Mouse (Mus musculus) forebrain, embryonic 13.5 days (tissue): ENCODE data around the gene Scaf1. TPM values are rescaled to one million over a fixed set of nuclear protein-coding genes. Genes with fewer than 3 reads are reported as not detected.

Experiments
- ATAC-seq: fragments of 200-750 bp; cut with Nextera tagmentation; 2 replicates; pipeline ENCODE4 v1.8.0; 2017
- H3K27ac ChIP-seq: fragments of 300-500 bp; sonication (generic); 2 replicates; pipeline ENCODE4 v1.5.1; 2015; ENCODE audit warnings: inconsistent platforms, mild to moderate bottlenecking, moderate library complexity
- H3K27me3 ChIP-seq: fragments of 300-500 bp; sonication (generic); 2 replicates; pipeline ENCODE4 v1.6.1; 2015; ENCODE audit warnings: mild to moderate bottlenecking, inconsistent platforms
- H3K36me3 ChIP-seq: fragments of 300-500 bp; sonication (generic); 2 replicates; pipeline ENCODE4 v1.6.1; 2015; ENCODE audit warnings: mild to moderate bottlenecking, inconsistent platforms; ENCODE audit not compliant: poor library complexity, severe bottlenecking
- H3K4me1 ChIP-seq: fragments of 300-500 bp; sonication (generic); 2 replicates; pipeline ENCODE4 v1.6.1; 2015; ENCODE audit warnings: inconsistent platforms
- H3K4me2 ChIP-seq: fragments of 300-500 bp; sonication (generic); 2 replicates; pipeline ENCODE4 v1.6.1; 2015; ENCODE audit warnings: inconsistent platforms, mild to moderate bottlenecking, moderate library complexity
- H3K4me3 ChIP-seq: fragments of 300-500 bp; sonication (generic); 2 replicates; pipeline ENCODE4 v1.5.1; 2015; ENCODE audit warnings: mild to moderate bottlenecking, inconsistent platforms
- H3K9ac ChIP-seq: fragments of 300-500 bp; sonication (generic); 2 replicates; pipeline ENCODE4 v1.6.1; 2015; ENCODE audit warnings: mild to moderate bottlenecking, inconsistent platforms
- H3K9me3 ChIP-seq: fragments of 300-500 bp; sonication (generic); replicated peaks from 2 replicates; pipeline ENCODE4 v1.6.1; 2016; ENCODE audit warnings: inconsistent platforms
- WGBS: fragments of 180-500 bp; shearing (Covaris S2); methylation state at CpG from one replicate; pipeline ENCODE4 v1.1.7; 2015; 5-methylcytosine and 5-hydroxymethylcytosine counted together
- polyA plus RNA-seq: library from polyadenylated mRNA; unstranded; fragments of >200 nt; fragmentation: Nextera tagmentation; extraction: Ambion mirVana; gene quantifications from 2 replicates; pipeline ENCODE4 v1.2.1, GENCODE M21; 2015

Scaf1 gene
- polyA plus RNA-seq, 1 experiment from 2014 or later: 35.8 TPM

DNA sequence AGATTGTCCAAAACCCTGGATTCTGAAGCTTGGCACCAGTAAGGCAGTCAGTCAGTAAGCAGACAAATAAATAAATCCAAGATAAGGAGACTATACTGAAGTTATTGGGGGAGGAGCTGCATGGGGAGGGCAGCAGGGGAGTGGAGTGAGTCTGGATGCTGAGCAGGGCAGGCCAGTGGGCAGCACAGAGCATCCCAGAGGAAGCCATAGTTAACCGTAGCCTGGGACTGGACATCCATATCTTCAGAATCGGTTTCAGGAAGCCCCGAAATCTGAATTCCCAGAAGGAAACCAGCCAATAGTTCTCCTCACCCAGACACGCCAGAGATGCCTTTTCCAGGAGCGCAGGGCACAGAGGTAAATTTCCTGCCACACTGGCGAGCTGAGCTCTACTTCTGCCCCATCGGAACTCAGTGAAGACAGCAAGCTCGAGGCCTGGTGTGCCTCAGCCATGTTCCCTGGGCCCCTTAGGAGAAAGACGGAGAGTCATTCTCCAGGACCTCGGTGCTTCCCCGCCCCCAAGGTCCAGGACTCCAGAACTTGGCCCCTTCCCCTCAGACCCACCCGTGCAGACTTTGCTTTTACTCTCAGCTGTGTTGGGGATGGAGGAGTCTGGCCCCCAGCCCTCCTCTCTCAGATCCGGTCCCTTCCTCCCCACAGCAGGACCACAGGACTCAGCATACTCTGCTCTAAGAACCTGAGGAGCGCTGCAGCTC, 42.6 kb downstream of the Scaf1 start:
- Histone ChIP-seq H3K36me3 (peaks cover 33% of the 10 kb centered on the region), H3K27me3 (no peaks in the 10 kb centered on the region), H3K4me2 (peak overlapping the region; percentile 84), H3K9ac (peak overlapping the region; percentile 71), H3K4me1 (peaks cover 34% of the 10 kb centered on the region), H3K9me3 (no peaks in the 10 kb centered on the region), H3K4me3 (peak overlapping the region; percentile 51), H3K27ac (peak overlapping the region; percentile 91)
- WGBS: 31% methylated on average over 14 of the region's 14 CpGs
- no peak for ATAC-seq

DNA sequence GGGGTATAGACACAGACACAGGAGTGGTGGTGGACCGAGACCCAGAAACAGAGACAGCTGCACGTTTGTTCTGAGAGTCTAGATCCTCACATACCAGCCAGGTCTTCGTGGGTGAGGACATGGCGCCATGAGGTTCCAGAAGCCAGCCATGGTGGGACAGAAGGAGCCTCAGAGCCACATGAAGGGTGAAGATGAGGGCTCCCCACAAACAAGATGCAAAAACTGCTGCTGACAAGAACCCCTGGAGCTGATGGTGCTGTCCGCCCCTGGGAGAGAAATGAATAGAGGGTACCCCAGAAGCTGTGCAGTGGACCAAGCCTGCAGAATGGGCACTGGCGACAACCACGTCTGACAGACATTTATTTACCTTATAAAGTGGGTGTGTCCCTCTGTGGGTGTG, 45.0 kb downstream of the Scaf1 start:
- H3K4me3 ChIP-seq: peak overlapping the region; percentile 50
- no peaks in the 10 kb centered on the region for H3K27me3 ChIP-seq
- no peak for ATAC-seq
- H3K9me3 ChIP-seq: no peaks in the 10 kb centered on the region
- peak overlapping the region; percentile 45 for H3K9ac ChIP-seq
- H3K36me3 ChIP-seq: peaks cover 29% of the 10 kb centered on the region
- peak overlapping the region; percentile 73 for H3K27ac ChIP-seq
- H3K4me2 ChIP-seq: peak overlapping the region; percentile 71
- peaks cover 34% of the 10 kb centered on the region for H3K4me1 ChIP-seq
- 69% methylated on average over 7 of the region's 7 CpGs for WGBS

DNA sequence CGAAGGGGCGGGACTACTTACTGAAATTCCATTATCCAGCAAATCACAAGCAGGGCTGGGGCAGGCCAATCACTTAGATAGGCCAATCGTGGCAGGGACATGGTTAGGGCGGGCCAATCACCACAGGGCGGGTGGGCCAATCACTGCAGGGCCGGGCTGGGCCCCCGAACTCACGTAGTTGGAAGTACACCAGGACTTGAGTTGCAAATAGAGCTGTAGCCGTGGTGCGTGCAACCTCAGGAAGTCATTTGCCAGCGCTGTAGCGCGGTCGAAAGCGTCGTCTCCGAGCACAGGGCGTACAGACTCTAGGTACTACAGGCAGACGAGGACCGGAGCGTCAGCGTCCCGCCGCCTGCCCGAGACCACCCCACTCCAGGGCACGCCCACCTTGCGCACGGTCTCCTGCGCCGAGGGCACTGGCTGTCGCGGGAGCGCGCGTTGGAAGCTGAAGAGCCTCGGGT, 45.9 kb downstream of the Scaf1 start:
- H3K4me2 ChIP-seq: peak overlapping the region; percentile 71
- H3K4me3 ChIP-seq: peak overlapping the region; percentile 50
- ATAC-seq: peak; percentile 96
- WGBS: under 1% methylated on average over 36 of the region's 36 CpGs
- peaks cover 29% of the 10 kb centered on the region for H3K36me3 ChIP-seq
- no peaks in the 10 kb centered on the region for H3K9me3 ChIP-seq
- peak overlapping the region; percentile 73 for H3K27ac ChIP-seq
- peaks cover 32% of the 10 kb centered on the region for H3K4me1 ChIP-seq
- peak overlapping the region; percentile 45 for H3K9ac ChIP-seq
- no peaks in the 10 kb centered on the region for H3K27me3 ChIP-seq

DNA sequence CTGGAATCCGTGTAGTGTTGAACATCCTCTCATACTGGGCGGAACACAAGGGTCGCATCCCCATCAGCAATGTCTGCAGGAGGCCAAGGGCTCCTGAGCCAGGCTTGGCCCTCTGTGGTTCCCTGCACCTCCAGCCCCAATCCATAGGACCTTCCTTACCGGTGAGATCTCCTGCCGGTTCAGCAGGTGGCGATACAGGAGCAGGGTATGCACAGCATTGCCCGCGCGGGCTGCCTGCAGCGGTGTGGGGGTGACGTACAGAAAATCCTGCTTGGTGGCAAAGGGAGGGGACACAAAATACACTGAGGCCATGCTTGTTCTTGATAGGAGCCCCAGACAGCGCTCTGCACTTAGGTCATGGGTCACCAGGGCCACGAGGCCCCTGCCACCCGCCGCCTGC, 49.5 kb downstream of the Scaf1 start:
- Histone ChIP-seq H3K27me3 (no peaks in the 10 kb centered on the region), H3K4me3 (no peak overlapping the region), H3K4me2 (no peak overlapping the region), H3K9me3 (no peaks in the 10 kb centered on the region), H3K9ac (no peak overlapping the region), H3K27ac (no peak overlapping the region), H3K36me3 (peaks cover 62% of the 10 kb centered on the region), H3K4me1 (peaks cover 10% of the 10 kb centered on the region)
- 85% methylated on average over 15 of the region's 15 CpGs for WGBS
- ATAC-seq: no peak

DNA sequence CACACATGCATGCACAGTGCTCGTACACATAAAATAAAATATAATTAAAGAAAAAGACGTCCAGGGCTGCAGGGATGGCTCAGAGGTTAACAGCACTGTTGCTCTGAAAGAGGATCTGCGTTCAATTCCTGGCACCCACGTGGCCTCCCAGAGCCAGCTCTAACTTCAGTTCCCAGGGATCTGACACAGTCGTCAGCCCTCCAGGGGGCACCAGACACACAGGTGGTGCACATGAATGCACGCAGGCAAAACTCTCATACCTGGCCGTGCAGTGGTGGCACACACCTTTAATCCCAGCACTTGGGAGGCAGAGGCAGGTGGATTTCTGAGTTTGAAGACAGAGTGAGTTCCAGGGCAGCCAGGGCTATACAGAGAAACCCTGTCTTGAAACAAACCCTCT, 50.2 kb downstream of the Scaf1 start:
- H3K36me3 ChIP-seq: peaks cover 68% of the 10 kb centered on the region
- 87% methylated on average over 7 of the region's 7 CpGs for WGBS
- no peak for ATAC-seq

DNA sequence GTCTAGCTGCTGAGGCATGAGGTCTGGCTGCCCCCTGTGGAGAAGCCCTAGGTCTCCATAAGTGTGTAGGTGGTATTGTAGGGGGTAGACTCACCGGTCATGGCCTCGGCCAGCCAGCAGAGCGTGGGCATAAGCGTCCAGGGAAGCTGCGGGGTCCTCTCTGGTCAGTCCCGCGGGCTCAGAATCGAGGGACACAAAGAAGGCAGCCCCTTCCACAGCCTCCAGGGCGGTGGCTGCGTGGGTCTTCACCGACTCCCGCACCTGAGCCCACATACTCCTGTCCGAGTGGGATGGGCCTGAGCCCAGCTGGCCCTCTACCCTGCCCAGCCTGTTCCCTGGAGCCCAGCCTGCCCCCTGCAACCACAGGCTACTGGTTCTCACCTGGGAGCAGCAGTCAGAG, 51.2 kb downstream of the Scaf1 start:
- H3K27ac ChIP-seq: no peak overlapping the region
- no peak overlapping the region for H3K4me3 ChIP-seq
- no peak overlapping the region for H3K9ac ChIP-seq
- H3K9me3 ChIP-seq: no peaks in the 10 kb centered on the region
- no peak for ATAC-seq
- no peaks in the 10 kb centered on the region for H3K4me1 ChIP-seq
- no peaks in the 10 kb centered on the region for H3K27me3 ChIP-seq
- no peak overlapping the region for H3K4me2 ChIP-seq
- WGBS: over 99% methylated on average over 13 of the region's 13 CpGs
- H3K36me3 ChIP-seq: peaks cover 77% of the 10 kb centered on the region

More for the DNA sequence above, 50.2 kb downstream of the Scaf1 start:
- Histone ChIP-seq H3K4me1 (peaks cover 3% of the 10 kb centered on the region), H3K9ac (no peak overlapping the region), H3K4me3 (no peak overlapping the region), H3K27me3 (no peaks in the 10 kb centered on the region), H3K27ac (no peak overlapping the region), H3K9me3 (no peaks in the 10 kb centered on the region), H3K4me2 (no peak overlapping the region)

DNA sequence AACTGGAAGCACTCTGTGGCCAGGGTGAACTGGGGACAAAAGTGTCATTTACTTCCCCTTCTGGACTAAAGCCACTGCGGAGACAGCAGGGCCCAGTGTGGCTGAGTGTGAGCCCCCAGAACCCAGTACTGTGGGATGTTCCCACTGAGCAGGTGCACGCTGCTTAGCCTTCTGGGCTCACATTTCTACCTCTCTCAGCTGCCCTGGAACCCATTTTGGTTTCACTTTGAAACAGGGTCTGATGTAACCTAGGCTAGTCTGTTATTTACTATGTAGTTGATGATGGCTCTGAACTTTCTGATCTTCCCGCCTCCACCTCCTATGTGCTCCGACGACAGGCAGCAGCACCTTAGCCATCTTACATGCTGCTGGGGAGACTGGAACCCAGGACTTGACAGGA, 53.3 kb downstream of the Scaf1 start:
- Histone ChIP-seq H3K4me3 (no peak overlapping the region), H3K4me1 (no peaks in the 10 kb centered on the region), H3K27me3 (no peaks in the 10 kb centered on the region), H3K9me3 (no peaks in the 10 kb centered on the region), H3K27ac (no peak overlapping the region), H3K9ac (no peak overlapping the region), H3K4me2 (no peak overlapping the region), H3K36me3 (peaks cover 85% of the 10 kb centered on the region)
- ATAC-seq: no peak
- 90% methylated on average over 5 of the region's 5 CpGs for WGBS

DNA sequence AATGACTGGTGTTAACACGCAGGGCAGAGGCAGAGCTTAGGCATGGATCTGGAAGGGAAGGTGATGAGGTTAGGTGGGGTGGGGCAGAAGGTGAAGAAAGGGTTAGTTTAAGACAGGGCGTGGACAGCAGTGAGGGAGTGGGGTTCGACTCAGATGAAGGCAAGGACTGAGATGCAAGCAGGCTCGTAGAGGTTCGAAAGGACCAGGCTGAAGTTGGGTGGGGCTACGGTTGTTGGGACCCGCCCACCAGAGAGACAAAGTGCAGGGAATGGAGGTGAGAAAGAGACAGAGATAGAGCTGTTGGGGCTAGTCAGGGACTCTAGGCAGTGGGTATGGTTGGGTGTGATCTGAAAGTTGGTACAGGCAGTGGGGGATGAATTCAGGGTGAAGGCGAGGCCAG, 53.8 kb downstream of the Scaf1 start:
- no peaks in the 10 kb centered on the region for H3K4me1 ChIP-seq
- no peak for ATAC-seq
- no peak overlapping the region for H3K4me2 ChIP-seq
- H3K36me3 ChIP-seq: peaks cover 80% of the 10 kb centered on the region
- H3K9ac ChIP-seq: no peak overlapping the region
- no peak overlapping the region for H3K4me3 ChIP-seq
- no peaks in the 10 kb centered on the region for H3K27me3 ChIP-seq
- 84% methylated on average over 8 of the region's 8 CpGs for whole genome bisulfite sequencing
- H3K27ac ChIP-seq: no peak overlapping the region
- H3K9me3 ChIP-seq: no peaks in the 10 kb centered on the region

DNA sequence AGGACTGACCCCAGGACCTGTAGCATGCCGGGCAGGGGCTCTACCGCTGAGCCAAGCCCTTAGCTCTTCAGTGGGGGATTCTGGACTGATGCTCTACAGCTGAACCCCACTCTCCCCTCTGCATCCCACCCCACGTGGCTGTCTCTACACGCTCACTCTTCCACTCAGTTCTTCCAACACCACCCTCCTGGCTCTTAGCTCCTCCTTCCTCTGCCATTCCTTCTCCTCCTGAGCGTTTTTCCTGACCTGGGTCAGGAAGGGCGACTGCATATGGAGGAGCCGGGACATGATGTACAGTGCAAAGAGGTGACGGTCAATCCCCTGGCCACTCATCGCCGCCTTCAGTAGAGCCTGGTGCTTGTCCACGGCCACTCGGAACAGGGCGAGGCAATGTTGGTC, 55.7 kb downstream of the Scaf1 start:
- 93% methylated on average over 13 of the region's 13 CpGs for WGBS
- H3K4me3 ChIP-seq: no peak overlapping the region
- no peaks in the 10 kb centered on the region for H3K9me3 ChIP-seq
- no peak overlapping the region for H3K9ac ChIP-seq
- ATAC-seq: no peak
- H3K4me1 ChIP-seq: no peaks in the 10 kb centered on the region
- no peak overlapping the region for H3K27ac ChIP-seq
- H3K36me3 ChIP-seq: peaks cover 64% of the 10 kb centered on the region
- no peak overlapping the region for H3K4me2 ChIP-seq
- H3K27me3 ChIP-seq: no peaks in the 10 kb centered on the region

DNA sequence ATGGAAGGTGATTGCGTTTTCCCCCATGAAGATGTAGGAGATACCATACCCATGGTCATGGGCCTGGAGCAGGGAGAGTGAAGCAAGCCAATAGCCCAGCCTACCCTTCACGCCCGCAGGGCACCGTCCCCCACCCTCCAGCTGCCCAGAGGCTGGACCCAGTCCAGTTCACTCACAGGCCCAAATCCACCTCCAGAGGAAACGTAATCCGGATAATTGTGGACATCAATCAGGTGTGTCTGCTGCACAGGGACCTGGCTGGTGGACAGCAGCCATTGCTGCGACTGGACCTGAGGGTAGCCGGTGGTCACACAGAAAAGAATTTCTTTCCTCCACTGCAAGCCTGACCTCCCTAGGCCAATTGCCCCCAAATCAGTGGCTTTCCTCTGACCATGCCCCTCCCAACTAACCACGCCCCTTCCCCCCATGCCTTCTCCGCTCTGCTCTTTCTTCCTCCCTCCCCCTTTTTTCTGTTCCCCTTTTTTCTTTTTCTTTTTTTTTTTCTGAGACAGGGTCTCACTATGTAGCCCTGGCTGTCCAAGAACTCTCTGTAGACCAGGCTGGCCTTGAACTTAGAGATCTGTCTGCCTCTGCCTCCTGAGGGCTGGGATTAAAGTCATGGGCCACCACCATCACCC, 56.2 kb downstream of the Scaf1 start:
- Histone ChIP-seq H3K27ac (no peak overlapping the region), H3K36me3 (peaks cover 59% of the 10 kb centered on the region), H3K27me3 (no peaks in the 10 kb centered on the region), H3K9ac (no peak overlapping the region), H3K4me1 (no peaks in the 10 kb centered on the region), H3K4me3 (no peak overlapping the region), H3K4me2 (no peak overlapping the region), H3K9me3 (no peaks in the 10 kb centered on the region)
- ATAC-seq: no peak
- WGBS: 90% methylated on average over 10 of the region's 10 CpGs

DNA sequence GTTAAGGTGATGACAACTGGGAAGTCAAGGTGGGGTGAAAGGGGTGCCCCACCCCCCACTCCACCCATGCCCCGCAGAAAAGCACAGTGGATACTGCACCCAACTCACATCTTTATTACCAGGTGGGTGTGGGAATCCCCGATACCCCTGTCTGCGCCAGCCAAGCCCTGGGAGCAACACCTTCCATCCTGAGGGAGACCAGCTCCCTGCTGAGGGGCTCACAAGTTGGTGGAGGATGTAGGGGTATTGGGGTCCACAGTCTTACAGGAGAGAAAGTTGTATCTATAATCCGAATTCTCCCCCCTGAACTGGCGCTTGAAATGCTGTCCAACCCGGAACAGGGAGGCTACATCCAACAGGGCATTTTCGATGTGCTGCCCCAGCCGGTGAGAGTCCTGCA, 56.9 kb downstream of the Scaf1 start:
- Histone ChIP-seq H3K4me3 (no peak overlapping the region), H3K4me1 (no peaks in the 10 kb centered on the region), H3K36me3 (peaks cover 53% of the 10 kb centered on the region), H3K9me3 (no peaks in the 10 kb centered on the region), H3K9ac (no peak overlapping the region), H3K4me2 (no peak overlapping the region), H3K27me3 (no peaks in the 10 kb centered on the region), H3K27ac (no peak overlapping the region)
- ATAC-seq: no peak
- WGBS: 92% methylated on average over 8 of the region's 8 CpGs

DNA sequence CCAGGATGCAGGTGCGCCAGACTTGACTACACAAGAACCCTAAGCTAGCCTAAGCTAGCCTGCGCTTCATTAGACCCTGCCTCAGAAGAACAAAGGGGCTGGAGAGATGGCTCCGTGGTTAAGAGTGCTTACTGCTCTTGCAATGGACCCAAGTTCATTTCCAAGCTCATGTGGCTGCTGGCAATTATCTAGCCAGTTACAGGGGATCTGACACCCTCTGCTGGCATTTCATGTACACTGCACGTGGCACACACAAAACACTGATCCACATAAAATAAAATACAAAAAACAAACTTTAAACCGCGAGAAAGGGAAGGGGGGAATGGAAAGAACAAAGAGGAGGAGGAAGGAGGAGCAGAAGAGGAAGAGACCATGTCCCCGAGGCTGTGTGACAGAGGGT, 58.0 kb downstream of the Scaf1 start:
- ATAC-seq: no peak

More for the DNA sequence above, 58.0 kb downstream of the Scaf1 start:
- 51% methylated on average over 7 of the region's 7 CpGs for WGBS
- Histone ChIP-seq H3K36me3 (peaks cover 44% of the 10 kb centered on the region), H3K27ac (no peak overlapping the region), H3K9me3 (no peaks in the 10 kb centered on the region), H3K4me2 (no peak overlapping the region), H3K27me3 (no peaks in the 10 kb centered on the region), H3K4me3 (no peak overlapping the region), H3K9ac (no peak overlapping the region), H3K4me1 (no peaks in the 10 kb centered on the region)
